Mouse (Mus musculus) layer of hippocampus, adult 11-12 months (tissue): ENCODE measurements around the gene Slc41a1.
"Not testable (repeated sequence)": the region's sequence is repeated elsewhere in the genome, so short reads cannot be mapped to it uniquely, and the experiment has no call there.

ENCODE experiments used
- DNase-seq: peaks from one replicate; pipeline ENCODE4 v3.0.0; 2022; ENCODE audit warnings: low spot score

The Slc41a1 gene

GRCm38 (mm10) chr1:131827207-131827786 is at the start of gene Slc41a1:
Slc41a1 (plus strand) TSS chr1:131827493.
- DNase-seq = no peak

- no peak for DNase-seq
Observed at GRCm38 (mm10) chr1:131794591-131794990, 32.7 kb upstream of the Slc41a1 start.

- DNase-seq = no peak
Observed at GRCm38 (mm10) chr1:131795171-131795570, 32.1 kb upstream of the Slc41a1 start.

- peak; percentile 24 for DNase-seq
Observed at GRCm38 (mm10) chr1:131797202-131797909, 29.9 kb upstream of the Slc41a1 start, which contains the start of gene Pm20d1. Pm20d1 (plus strand) TSS chr1:131797381.

- DNase-seq = no peak
Observed at GRCm38 (mm10) chr1:131800001-131800400, 27.3 kb upstream of the Slc41a1 start.

GRCm38 (mm10) chr1:131801071-131801470 is 26.2 kb upstream of the Slc41a1 start:
- DNase-seq = no peak

GRCm38 (mm10) chr1:131802652-131803051 is 24.6 kb upstream of the Slc41a1 start:
- DNase-seq = no peak

GRCm38 (mm10) chr1:131804166-131804565 is 23.1 kb upstream of the Slc41a1 start:
- DNase-seq = no peak

- DNase-seq = no peak
Observed at GRCm38 (mm10) chr1:131808986-131809385, 18.3 kb upstream of the Slc41a1 start.

GRCm38 (mm10) chr1:131809651-131810050 is 17.6 kb upstream of the Slc41a1 start:
- no peak for DNase-seq

- no peak for DNase-seq
Observed at GRCm38 (mm10) chr1:131811393-131811792, 15.9 kb upstream of the Slc41a1 start.

- no peak for DNase-seq
Observed at GRCm38 (mm10) chr1:131812006-131812405, 15.3 kb upstream of the Slc41a1 start.

- no peak for DNase-seq
Observed at GRCm38 (mm10) chr1:131812631-131813295, 14.5 kb upstream of the Slc41a1 start.

GRCm38 (mm10) chr1:131813731-131814130 is 13.6 kb upstream of the Slc41a1 start:
- no peak for DNase-seq

- DNase-seq = no peak
Observed at GRCm38 (mm10) chr1:131814191-131814590, 13.1 kb upstream of the Slc41a1 start.

- no peak for DNase-seq
Observed at GRCm38 (mm10) chr1:131816886-131817285, 10.4 kb upstream of the Slc41a1 start.

- DNase-seq = not testable (repeated sequence)
Observed at GRCm38 (mm10) chr1:131820353-131820752, 6.9 kb upstream of the Slc41a1 start.

GRCm38 (mm10) chr1:131820887-131821328 is 6.4 kb upstream of the Slc41a1 start:
- DNase-seq = peak; percentile 52

- DNase-seq = no peak
Observed at GRCm38 (mm10) chr1:131822292-131822691, 5.0 kb upstream of the Slc41a1 start.

- DNase-seq = no peak
Observed at GRCm38 (mm10) chr1:131822856-131823492, 4.3 kb upstream of the Slc41a1 start.

- DNase-seq = no peak
Observed at GRCm38 (mm10) chr1:131823563-131823962, 3.7 kb upstream of the Slc41a1 start.

GRCm38 (mm10) chr1:131824528-131825181 is 2.6 kb upstream of the Slc41a1 start:
- DNase-seq = no peak
